Mouse (Mus musculus): ENCODE measurements around the gene Mmrn1.

Mmrn1 gene

GRCm38 (mm10) chr6:60993386-60994108 is 68.8 kb downstream of the Mmrn1 start:
- peak; percentile 24 for DNase-seq (ENCODE audit: low read depth, low spot score)

GRCm38 (mm10) chr6:60994114-60994513 is 69.3 kb downstream of the Mmrn1 start:
- DNase-seq (ENCODE audit: low read depth, low spot score): peak; percentile 55

- DNase-seq (ENCODE audit: low read depth, low spot score): no peak
These were observed 69.7 kb downstream of the Mmrn1 start for GRCm38 (mm10) chr6:60994521-60994920.

- no peak for DNase-seq (ENCODE audit: low read depth, low spot score)
These were observed 70.8 kb downstream of the Mmrn1 start for GRCm38 (mm10) chr6:60995596-60995995.

- no peak for DNase-seq (ENCODE audit: low read depth, low spot score)
These were observed 71.6 kb downstream of the Mmrn1 start for GRCm38 (mm10) chr6:60996328-60996727.

- DNase-seq (ENCODE audit: low read depth, low spot score): no peak
These were observed 76.4 kb downstream of the Mmrn1 start for GRCm38 (mm10) chr6:61001003-61001790.

GRCm38 (mm10) chr6:61003916-61004765 is 79.4 kb downstream of the Mmrn1 start:
- no peak for DNase-seq (ENCODE audit: low read depth, low spot score)

- no peak for DNase-seq (ENCODE audit: low read depth, low spot score)
These were observed 89.0 kb downstream of the Mmrn1 start for GRCm38 (mm10) chr6:61013780-61014179.

GRCm38 (mm10) chr6:61019689-61020088 is 94.9 kb downstream of the Mmrn1 start:
- DNase-seq (ENCODE audit: low read depth, low spot score): no peak

GRCm38 (mm10) chr6:61020995-61021394 is 96.2 kb downstream of the Mmrn1 start:
- no peak for DNase-seq (ENCODE audit: low read depth, low spot score)

GRCm38 (mm10) chr6:61033251-61033650 is 108.5 kb downstream of the Mmrn1 start:
- DNase-seq (ENCODE audit: low read depth, low spot score): no peak

Measured in WW6 (cell line).